In the genomic region with DNA sequence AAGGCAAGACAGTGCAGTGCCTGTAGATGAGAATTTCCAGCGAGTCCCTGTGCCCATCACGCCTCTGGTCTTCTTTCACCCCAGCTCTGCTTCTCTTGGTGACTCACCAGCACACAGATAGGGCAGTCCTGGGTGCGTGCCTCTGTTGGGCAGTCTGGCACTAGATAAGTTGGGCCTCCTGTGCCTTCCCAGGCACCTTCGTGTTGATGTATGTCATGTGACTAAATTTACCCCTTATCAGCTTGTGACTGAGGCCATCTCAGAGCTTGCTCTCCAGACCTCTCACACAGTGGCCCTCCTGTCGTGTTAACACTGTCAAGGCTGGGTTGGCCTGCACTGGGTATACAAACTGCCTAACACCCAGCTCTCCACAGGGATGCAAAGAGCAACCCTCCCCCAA, we compare ENCODE assay signal across 20 mouse cellular contexts. TPM values are rescaled to one million over a fixed set of nuclear protein-coding genes. Genes with fewer than 3 reads are reported as not detected.
DNase-seq lines count a peak whose midpoint lies in the region; ATAC-seq lines count a peak whose summit lies in the region.
"Had no signal": no experiment of that assay in that cellular context is flagged by ENCODE, and none has a peak within 500 bp of the region (broad histone marks: within the 10 kb centered on the region; RNA-seq: fewer than 3 reads in every experiment).

No protein-coding gene starts in this region.

- no peak overlapping the region for H3K27ac ChIP-seq in kidney, embryonic 15.5 days
- H3K27ac ChIP-seq in liver, embryonic 11.5 days (ENCODE audit: low read depth, low read length), result peak overlapping the region; percentile 82
- no peak overlapping the region for H3K27ac ChIP-seq in hindbrain, embryonic 12.5 days
- H3K27ac ChIP-seq in hindbrain, embryonic 16.5 days (ENCODE audit: low read depth, low read length), result no peak overlapping the region
- H3K27ac ChIP-seq: embryonic facial prominence, embryonic 13.5 days had no signal

- WGBS in kidney, embryonic 15.5 days, result 76% methylated on average over 5 of the region's 5 CpGs
- 22% methylated on average over 5 of the region's 5 CpGs for WGBS in liver, embryonic 11.5 days
- WGBS in hindbrain, embryonic 12.5 days, result 73% methylated on average over 5 of the region's 5 CpGs
- 82% methylated on average over 5 of the region's 5 CpGs for WGBS in hindbrain, embryonic 16.5 days

- H3K4me3 ChIP-seq in kidney, embryonic 15.5 days (replicated peaks), result no peak overlapping the region
- no peak overlapping the region for H3K4me3 ChIP-seq in liver, embryonic 11.5 days (ENCODE audit: low read depth, low read length)
- H3K4me3 ChIP-seq in hindbrain, embryonic 12.5 days, result no peak overlapping the region
- no peak overlapping the region for H3K4me3 ChIP-seq in hindbrain, embryonic 16.5 days (ENCODE audit: low read length)
- H3K4me3 ChIP-seq: embryonic facial prominence, embryonic 13.5 days had no signal

- H3K4me2 ChIP-seq in kidney, embryonic 15.5 days, result no peak overlapping the region
- H3K4me2 ChIP-seq in liver, embryonic 11.5 days, result peak overlapping the region; percentile 39
- no peak overlapping the region for H3K4me2 ChIP-seq in hindbrain, embryonic 12.5 days (replicated peaks)
- H3K4me2 ChIP-seq in hindbrain, embryonic 16.5 days (ENCODE audit: low read length), result no peak overlapping the region
- H3K4me2 ChIP-seq: embryonic facial prominence, embryonic 13.5 days had no signal

- no peak overlapping the region for H3K9ac ChIP-seq in kidney, embryonic 15.5 days
- no peak overlapping the region for H3K9ac ChIP-seq in liver, embryonic 11.5 days (ENCODE audit: low read depth, low read length)
- no peak overlapping the region for H3K9ac ChIP-seq in hindbrain, embryonic 12.5 days
- H3K9ac ChIP-seq in hindbrain, embryonic 16.5 days (ENCODE audit: low read depth, low read length), result no peak overlapping the region
- H3K9ac ChIP-seq: embryonic facial prominence, embryonic 13.5 days had no signal

- no peaks in the 10 kb centered on the region for H3K9me3 ChIP-seq in kidney, embryonic 15.5 days (replicated peaks)
- no peaks in the 10 kb centered on the region for H3K9me3 ChIP-seq in liver, embryonic 11.5 days (ENCODE audit: control insufficient read depth, low read length)
- H3K9me3 ChIP-seq in hindbrain, embryonic 12.5 days (replicated peaks), result no peaks in the 10 kb centered on the region
- no peaks in the 10 kb centered on the region for H3K9me3 ChIP-seq in hindbrain, embryonic 16.5 days (ENCODE audit: control insufficient read depth, low read length)
- H3K9me3 ChIP-seq: embryonic facial prominence, embryonic 13.5 days had no signal

- DNase-seq in kidney, postnatal 14 days, result no peak
- no peak for DNase-seq in liver, embryonic 11.5 days (ENCODE audit: low spot score)
- DNase-seq in spleen, postnatal 4 days (ENCODE audit: low spot score in 2 of 2), result peak; percentile 73 to 74
- DNase-seq: adrenal gland, postnatal 36 days; cerebellum, adult 9-10 months; layer of hippocampus, postnatal 36 days; lung, adult 18-20 months; right cerebral cortex, postnatal 4 days; thymus, postnatal 36 days had no signal

- no peaks in the 10 kb centered on the region for H3K36me3 ChIP-seq in kidney, embryonic 15.5 days
- H3K36me3 ChIP-seq in liver, embryonic 11.5 days (ENCODE audit: control insufficient read depth, insufficient read depth, low read length), result no peaks in the 10 kb centered on the region
- no peaks in the 10 kb centered on the region for H3K36me3 ChIP-seq in hindbrain, embryonic 12.5 days
- no peaks in the 10 kb centered on the region for H3K36me3 ChIP-seq in hindbrain, embryonic 16.5 days (ENCODE audit: control insufficient read depth, insufficient read depth, low read length)
- H3K36me3 ChIP-seq: embryonic facial prominence, embryonic 13.5 days had no signal

- ATAC-seq in kidney, embryonic 15.5 days (replicated peaks; ENCODE audit: low FRiP score), result peak; percentile 70; the same call in 1 of the 2 replicates
- ATAC-seq in erythroid progenitor cell, adult 5-6 weeks (replicated peaks; ENCODE audit: low FRiP score, poor library complexity, severe bottlenecking), result peak; percentile 89
- peak; percentile 94 for ATAC-seq in liver, embryonic 11.5 days (replicated peaks; ENCODE audit: low FRiP score)
- ATAC-seq in hindbrain, embryonic 12.5 days (ENCODE audit: low FRiP score), result no peak
- ATAC-seq in granulocyte monocyte progenitor cell, adult 5-6 weeks (replicated peaks; ENCODE audit: poor library complexity, severe bottlenecking), result no peak
- ATAC-seq in hindbrain, embryonic 16.5 days, result no peak
- ATAC-seq: midbrain, embryonic 16.5 days had no signal

- H3K27me3 ChIP-seq in kidney, embryonic 15.5 days, result no peaks in the 10 kb centered on the region
- no peaks in the 10 kb centered on the region for H3K27me3 ChIP-seq in liver, embryonic 11.5 days (replicated peaks; ENCODE audit: control insufficient read depth, insufficient read depth, low read length)
- no peaks in the 10 kb centered on the region for H3K27me3 ChIP-seq in hindbrain, embryonic 12.5 days
- no peaks in the 10 kb centered on the region for H3K27me3 ChIP-seq in hindbrain, embryonic 16.5 days (replicated peaks; ENCODE audit: control insufficient read depth, insufficient read depth, low read length)
- H3K27me3 ChIP-seq: embryonic facial prominence, embryonic 13.5 days had no signal

- peaks cover 30% of the 10 kb centered on the region for H3K4me1 ChIP-seq in kidney, embryonic 15.5 days
- H3K4me1 ChIP-seq in liver, embryonic 11.5 days (replicated peaks; ENCODE audit: control insufficient read depth, insufficient read depth, low read length), result peaks cover 33% of the 10 kb centered on the region
- no peaks in the 10 kb centered on the region for H3K4me1 ChIP-seq in hindbrain, embryonic 12.5 days
- H3K4me1 ChIP-seq in hindbrain, embryonic 16.5 days (ENCODE audit: control insufficient read depth, insufficient read depth, low read depth, low read length), result no peaks in the 10 kb centered on the region

RNA-seq across cellular contexts. Expression of gene Tbx2, which starts 28.3 kb away (rescaled TPM):
- polyA plus RNA-seq in kidney, embryonic 15.5 days (2015; fragmentation: Nextera tagmentation; extraction: Ambion mirVana), result 11.2 and 11.4 TPM in 2 replicates
- 1.1 TPM in 1 of 2 replicates, not detected in the other for total RNA-seq in erythroid progenitor cell, adult 5-6 weeks (2015; ENCODE audit: low replicate concordance)
- total RNA-seq in erythroid progenitor cell, adult 5-6 weeks (2017; ENCODE audit: low replicate concordance), result 1.4 TPM in 1 of 2 replicates, not detected in the other
- 2.7 and 3.2 TPM in 2 replicates for polyA plus RNA-seq in liver, embryonic 11.5 days (2014; fragmentation: Nextera tagmentation; extraction: Ambion mirVana)
- polyA plus RNA-seq in hindbrain, embryonic 12.5 days (2016; fragmentation: Nextera tagmentation; extraction: Ambion mirVana), result 3.8 and 4.9 TPM in 2 replicates
- 0.11 TPM in 1 of 2 replicates, not detected in the other for total RNA-seq in granulocyte monocyte progenitor cell, adult 5-6 weeks (2014; fragmentation: Nextera tagmentation)
- total RNA-seq in granulocyte monocyte progenitor cell, adult 5-6 weeks (2017), result not detected in 2 replicates
- 0.64 and 1.0 TPM in 2 replicates for polyA plus RNA-seq in hindbrain, embryonic 16.5 days (2015; fragmentation: Nextera tagmentation; extraction: Ambion mirVana)

RNA-seq across cellular contexts. Expression of gene Gm11444, which starts 46.1 kb away (rescaled TPM):
- not detected in 2 replicates for polyA plus RNA-seq in kidney, embryonic 15.5 days (2015; fragmentation: Nextera tagmentation; extraction: Ambion mirVana)
- total RNA-seq in erythroid progenitor cell, adult 5-6 weeks (2015; ENCODE audit: low replicate concordance), result not detected in 2 replicates
- not detected in 2 replicates for total RNA-seq in erythroid progenitor cell, adult 5-6 weeks (2017; ENCODE audit: low replicate concordance)
- polyA plus RNA-seq in liver, embryonic 11.5 days (2014; fragmentation: Nextera tagmentation; extraction: Ambion mirVana), result not detected in 2 replicates
- polyA plus RNA-seq in hindbrain, embryonic 12.5 days (2016; fragmentation: Nextera tagmentation; extraction: Ambion mirVana), result not detected in 2 replicates
- total RNA-seq in granulocyte monocyte progenitor cell, adult 5-6 weeks (2014; fragmentation: Nextera tagmentation), result not detected in 2 replicates
- not detected in 2 replicates for total RNA-seq in granulocyte monocyte progenitor cell, adult 5-6 weeks (2017)
- not detected in 2 replicates for polyA plus RNA-seq in hindbrain, embryonic 16.5 days (2015; fragmentation: Nextera tagmentation; extraction: Ambion mirVana)
- total RNA-seq: adrenal gland, postnatal 36 days; hematopoietic stem cell, adult 5-6 weeks; layer of hippocampus, postnatal 36 days; neutrophil, adult 5-6 weeks had no signal
- polyA plus RNA-seq: embryonic facial prominence, embryonic 13.5 days; frontal cortex, adult 2 months; kidney, embryonic 14.5 days; midbrain, embryonic 16.5 days had no signal

Comparison
In these comparisons a context has a peak if more than half of its experiments do, and no peak if none do; other contexts are left out.
1. ATAC-seq: peak in kidney, embryonic 15.5 days (single experiment), erythroid progenitor cell, adult 5-6 weeks (single experiment) and liver, embryonic 11.5 days (single experiment); none in hindbrain, embryonic 12.5 days (single experiment), granulocyte monocyte progenitor cell, adult 5-6 weeks (single experiment) and hindbrain, embryonic 16.5 days (single experiment).
2. DNase-seq: peak in spleen, postnatal 4 days (2 of 2); none in kidney, postnatal 14 days (single experiment) and liver, embryonic 11.5 days (single experiment).